Mouse (Mus musculus): ENCODE measurements at regions not wholly inside any gene's neighbourhood (a gene's known extent, or its start where the extent isn't known, plus 50 kb on each side); places are given as distances from the start of the nearest gene placed in this dataset.

- H3K4me3 ChIP-seq (ENCODE audit: low read depth, low read length): no peak overlapping the region
- no peak for ATAC-seq (ENCODE audit: extremely low read depth, insufficient number of reproducible peaks, low FRiP score, poor library complexity, severe bottlenecking)
- H3K9me3 ChIP-seq (replicated peaks): peaks cover 86% of the 10 kb centered on the region
- TF ChIP-seq POLR2AphosphoS5 (IDR thresholded peaks at IDR 0.05; ENCODE audit: insufficient replicate concordance, low read depth, low read length) (no peak), TAL1 (conservative IDR thresholded peaks at IDR 0.05; ENCODE audit: low read depth, low read length) (no peak), GATA1 (IDR thresholded peaks at IDR 0.05; ENCODE audit: borderline replicate concordance, low read length) (no peak), CTCF (IDR thresholded peaks at IDR 0.05; ENCODE audit: low read depth, low read length) (no peak), GATA2 (IDR thresholded peaks at IDR 0.05; ENCODE audit: borderline replicate concordance, low read depth, low read length) (no peak)
- no peak for DNase-seq (ENCODE audit: low spot score)
- H3K27me3 ChIP-seq (ENCODE audit: insufficient read depth, low read length): no peaks in the 10 kb centered on the region
- no peaks in the 10 kb centered on the region for H3K36me3 ChIP-seq (replicated peaks)
- H3K4me1 ChIP-seq (ENCODE audit: insufficient read depth, low read depth, low read length): no peaks in the 10 kb centered on the region
These were observed 84.7 kb upstream of the Stx16 start for GRCm38 (mm10) chr2:173991447-173991846.

GRCm38 (mm10) chr2:173992041-173992440 is 84.1 kb upstream of the Stx16 start:
- Histone ChIP-seq H3K9me3 (replicated peaks) (peaks cover 87% of the 10 kb centered on the region), H3K36me3 (replicated peaks) (no peaks in the 10 kb centered on the region), H3K27me3 (ENCODE audit: insufficient read depth, low read length) (no peaks in the 10 kb centered on the region), H3K4me1 (ENCODE audit: insufficient read depth, low read depth, low read length) (no peaks in the 10 kb centered on the region), H3K4me3 (ENCODE audit: low read depth, low read length) (no peak overlapping the region)
- no peak for TF ChIP-seq POLR2AphosphoS5 (IDR thresholded peaks at IDR 0.05; ENCODE audit: insufficient replicate concordance, low read depth, low read length)
- TF ChIP-seq TAL1 (conservative IDR thresholded peaks at IDR 0.05; ENCODE audit: low read depth, low read length): no peak
- no peak for DNase-seq (ENCODE audit: low spot score)
- no peak for ATAC-seq (ENCODE audit: extremely low read depth, insufficient number of reproducible peaks, low FRiP score, poor library complexity, severe bottlenecking)

GRCm38 (mm10) chr2:173993431-173993955 is 82.6 kb upstream of the Stx16 start:
- no peaks in the 10 kb centered on the region for H3K27me3 ChIP-seq (ENCODE audit: insufficient read depth, low read length)
- DNase-seq (ENCODE audit: low spot score): no peak
- no peak for ATAC-seq (ENCODE audit: extremely low read depth, insufficient number of reproducible peaks, low FRiP score, poor library complexity, severe bottlenecking)
- H3K4me1 ChIP-seq (ENCODE audit: insufficient read depth, low read depth, low read length): no peaks in the 10 kb centered on the region
- H3K9me3 ChIP-seq (replicated peaks): peaks cover 79% of the 10 kb centered on the region
- no peak overlapping the region for H3K4me3 ChIP-seq (ENCODE audit: low read depth, low read length)
- no peaks in the 10 kb centered on the region for H3K36me3 ChIP-seq (replicated peaks)
- no peak for TF ChIP-seq GATA1 (IDR thresholded peaks at IDR 0.05; ENCODE audit: borderline replicate concordance, low read length)
- TF ChIP-seq CTCF (IDR thresholded peaks at IDR 0.05; ENCODE audit: low read depth, low read length): no peak
- TF ChIP-seq TAL1 (conservative IDR thresholded peaks at IDR 0.05; ENCODE audit: low read depth, low read length): no peak
- TF ChIP-seq GATA2 (IDR thresholded peaks at IDR 0.05; ENCODE audit: borderline replicate concordance, low read depth, low read length): no peak

GRCm38 (mm10) chr2:173994301-173995073 is 81.6 kb upstream of the Stx16 start:
- TF ChIP-seq GATA1 (IDR thresholded peaks at IDR 0.05; ENCODE audit: borderline replicate concordance, low read length) (no peak), TAL1 (conservative IDR thresholded peaks at IDR 0.05; ENCODE audit: low read depth, low read length) (no peak), GATA2 (IDR thresholded peaks at IDR 0.05; ENCODE audit: borderline replicate concordance, low read depth, low read length) (no peak), POLR2AphosphoS5 (IDR thresholded peaks at IDR 0.05; ENCODE audit: insufficient replicate concordance, low read depth, low read length) (no peak), CTCF (IDR thresholded peaks at IDR 0.05; ENCODE audit: low read depth, low read length) (no peak)
- H3K9me3 ChIP-seq (replicated peaks): peaks cover 73% of the 10 kb centered on the region
- no peaks in the 10 kb centered on the region for H3K27me3 ChIP-seq (ENCODE audit: insufficient read depth, low read length)
- ATAC-seq (ENCODE audit: extremely low read depth, insufficient number of reproducible peaks, low FRiP score, poor library complexity, severe bottlenecking): no peak
- H3K4me3 ChIP-seq (ENCODE audit: low read depth, low read length): no peak overlapping the region
- H3K36me3 ChIP-seq (replicated peaks): no peaks in the 10 kb centered on the region
- no peak for DNase-seq (ENCODE audit: low spot score)
- H3K4me1 ChIP-seq (ENCODE audit: insufficient read depth, low read depth, low read length): no peaks in the 10 kb centered on the region

- no peak for ATAC-seq (ENCODE audit: extremely low read depth, insufficient number of reproducible peaks, low FRiP score, poor library complexity, severe bottlenecking)
- TF ChIP-seq GATA2 (IDR thresholded peaks at IDR 0.05; ENCODE audit: borderline replicate concordance, low read depth, low read length): no peak
- Histone ChIP-seq H3K36me3 (replicated peaks) (no peaks in the 10 kb centered on the region), H3K9me3 (replicated peaks) (peaks cover 59% of the 10 kb centered on the region), H3K27me3 (ENCODE audit: insufficient read depth, low read length) (no peaks in the 10 kb centered on the region), H3K4me1 (ENCODE audit: insufficient read depth, low read depth, low read length) (no peaks in the 10 kb centered on the region), H3K4me3 (ENCODE audit: low read depth, low read length) (no peak overlapping the region)
- DNase-seq (ENCODE audit: low spot score): no peak
These were observed 71.4 kb upstream of the Stx16 start for GRCm38 (mm10) chr2:174004666-174005065.

- DNase-seq (ENCODE audit: low spot score): no peak
- no peak overlapping the region for H3K4me3 ChIP-seq (ENCODE audit: low read depth, low read length)
- H3K9me3 ChIP-seq (replicated peaks): peaks cover 69% of the 10 kb centered on the region
- no peaks in the 10 kb centered on the region for H3K4me1 ChIP-seq (ENCODE audit: insufficient read depth, low read depth, low read length)
- H3K36me3 ChIP-seq (replicated peaks): no peaks in the 10 kb centered on the region
- TF ChIP-seq TAL1 (conservative IDR thresholded peaks at IDR 0.05; ENCODE audit: low read depth, low read length) (no peak), GATA2 (IDR thresholded peaks at IDR 0.05; ENCODE audit: borderline replicate concordance, low read depth, low read length) (no peak), GATA1 (IDR thresholded peaks at IDR 0.05; ENCODE audit: borderline replicate concordance, low read length) (no peak)
- no peaks in the 10 kb centered on the region for H3K27me3 ChIP-seq (ENCODE audit: insufficient read depth, low read length)
- ATAC-seq (ENCODE audit: extremely low read depth, insufficient number of reproducible peaks, low FRiP score, poor library complexity, severe bottlenecking): no peak
These were observed 68.1 kb upstream of the Stx16 start for GRCm38 (mm10) chr2:174007976-174008349.

Measured in G1E (cell line).